Mouse (Mus musculus): ENCODE results near the gene Rbm14. TPM values are rescaled to one million over a fixed set of nuclear protein-coding genes. Genes with fewer than 3 reads are reported as not detected.

Rbm14 gene
- polyA plus RNA-seq, 1 experiment from 2014 or later: 92.9 TPM

DNA sequence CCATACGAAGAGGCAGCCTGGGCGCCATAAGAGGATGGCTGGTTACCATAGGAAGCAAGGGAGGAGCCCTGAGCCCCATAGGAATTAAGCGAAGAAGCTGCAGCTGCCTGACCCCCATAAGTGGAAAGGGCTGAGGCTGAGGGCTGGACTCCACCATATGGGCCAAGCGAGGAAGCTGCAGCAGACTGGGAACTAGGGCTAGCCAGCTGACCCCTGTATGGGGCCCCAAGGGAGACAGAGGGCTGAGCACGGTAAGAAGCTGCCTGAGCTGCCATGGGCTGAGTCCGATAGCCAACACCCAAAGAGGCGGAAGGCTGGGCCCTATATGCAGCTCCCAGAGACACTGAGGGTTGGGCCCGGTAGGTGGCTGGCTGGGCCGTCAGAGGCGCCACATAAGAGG is 8.2 kb downstream of the Rbm14 start:
- no peak for DNase-seq (ENCODE audit: low spot score)
- no peaks in the 10 kb centered on the region for H3K9me3 ChIP-seq (ENCODE audit: control insufficient read depth, low read length)
- H3K27me3 ChIP-seq (ENCODE audit: control insufficient read depth, insufficient read depth, low read length): no peaks in the 10 kb centered on the region
- 78% methylated on average over 10 of the region's 10 CpGs for WGBS
- H3K4me1 ChIP-seq (replicated peaks; ENCODE audit: control insufficient read depth, insufficient read depth, low read length): no peaks in the 10 kb centered on the region
- H3K4me2 ChIP-seq (replicated peaks; ENCODE audit: low read depth, low read length): no peak overlapping the region
- no peak overlapping the region for H3K4me3 ChIP-seq (ENCODE audit: low read depth, low read length)
- ATAC-seq (ENCODE audit: low FRiP score): no peak
- H3K36me3 ChIP-seq (ENCODE audit: control insufficient read depth, insufficient read depth, low read length): peaks cover 12% of the 10 kb centered on the region
- H3K9ac ChIP-seq (ENCODE audit: low read depth, low read length): no peak overlapping the region
- no peak overlapping the region for H3K27ac ChIP-seq (ENCODE audit: low read depth, low read length)

DNA sequence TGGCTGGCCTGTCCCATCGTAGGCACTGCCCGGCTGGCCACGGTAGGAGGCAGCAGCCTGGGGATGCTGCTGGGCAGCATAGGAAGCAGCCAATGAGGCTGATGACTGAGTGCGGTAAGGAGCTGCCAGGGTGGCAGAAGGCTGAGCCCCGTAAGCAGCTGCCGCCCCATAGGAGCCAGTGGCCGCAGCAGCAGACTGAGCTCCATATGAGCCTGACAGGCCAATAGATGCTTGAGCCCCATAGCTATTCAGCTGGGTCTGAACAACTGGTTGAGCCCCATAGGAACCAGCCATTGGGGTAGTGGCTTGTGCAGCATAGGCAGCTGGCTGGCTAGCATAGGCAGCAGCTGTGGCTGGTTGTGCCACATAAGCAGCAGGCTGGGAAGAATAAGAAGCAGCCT is 8.7 kb downstream of the Rbm14 start:
- no peak for DNase-seq (ENCODE audit: low spot score)
- 92% methylated on average over 7 of the region's 7 CpGs for WGBS
- Histone ChIP-seq H3K9me3 (ENCODE audit: control insufficient read depth, low read length) (no peaks in the 10 kb centered on the region), H3K27me3 (ENCODE audit: control insufficient read depth, insufficient read depth, low read length) (no peaks in the 10 kb centered on the region), H3K27ac (ENCODE audit: low read depth, low read length) (no peak overlapping the region), H3K4me1 (replicated peaks; ENCODE audit: control insufficient read depth, insufficient read depth, low read length) (no peaks in the 10 kb centered on the region), H3K9ac (ENCODE audit: low read depth, low read length) (no peak overlapping the region), H3K36me3 (ENCODE audit: control insufficient read depth, insufficient read depth, low read length) (peaks cover 12% of the 10 kb centered on the region), H3K4me2 (replicated peaks; ENCODE audit: low read depth, low read length) (no peak overlapping the region), H3K4me3 (ENCODE audit: low read depth, low read length) (no peak overlapping the region)
- no peak for ATAC-seq (ENCODE audit: low FRiP score)

DNA sequence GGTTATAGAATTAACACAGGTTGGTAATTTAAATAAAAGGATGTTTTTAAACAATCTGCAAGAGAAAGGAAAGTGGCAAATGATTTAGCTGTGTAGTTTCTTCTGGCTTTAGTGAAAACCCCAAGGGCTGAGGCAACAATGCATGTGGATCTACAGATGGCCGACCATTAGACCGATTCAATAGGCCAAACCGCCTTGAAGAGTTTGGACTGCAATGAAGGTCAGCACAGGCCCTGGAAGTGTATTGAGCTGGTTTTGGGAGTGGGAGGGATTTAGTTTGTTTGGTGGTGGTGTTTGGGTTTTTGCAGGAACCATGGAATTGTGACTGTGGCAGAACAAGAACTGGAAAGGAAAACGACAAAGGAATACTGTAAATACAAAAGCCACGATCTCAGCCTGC is 12.4 kb downstream of the Rbm14 start:
- Histone ChIP-seq H3K9ac (ENCODE audit: low read depth, low read length) (no peak overlapping the region), H3K9me3 (ENCODE audit: control insufficient read depth, low read length) (no peaks in the 10 kb centered on the region), H3K4me2 (replicated peaks; ENCODE audit: low read depth, low read length) (no peak overlapping the region), H3K4me1 (replicated peaks; ENCODE audit: control insufficient read depth, insufficient read depth, low read length) (no peaks in the 10 kb centered on the region), H3K27me3 (ENCODE audit: control insufficient read depth, insufficient read depth, low read length) (no peaks in the 10 kb centered on the region), H3K27ac (ENCODE audit: low read depth, low read length) (no peak overlapping the region), H3K36me3 (ENCODE audit: control insufficient read depth, insufficient read depth, low read length) (peaks cover 12% of the 10 kb centered on the region), H3K4me3 (ENCODE audit: low read depth, low read length) (no peak overlapping the region)
- no peak for ATAC-seq (ENCODE audit: low FRiP score)
- no peak for DNase-seq (ENCODE audit: low spot score)
- 91% methylated on average over 5 of the region's 5 CpGs for WGBS

DNA sequence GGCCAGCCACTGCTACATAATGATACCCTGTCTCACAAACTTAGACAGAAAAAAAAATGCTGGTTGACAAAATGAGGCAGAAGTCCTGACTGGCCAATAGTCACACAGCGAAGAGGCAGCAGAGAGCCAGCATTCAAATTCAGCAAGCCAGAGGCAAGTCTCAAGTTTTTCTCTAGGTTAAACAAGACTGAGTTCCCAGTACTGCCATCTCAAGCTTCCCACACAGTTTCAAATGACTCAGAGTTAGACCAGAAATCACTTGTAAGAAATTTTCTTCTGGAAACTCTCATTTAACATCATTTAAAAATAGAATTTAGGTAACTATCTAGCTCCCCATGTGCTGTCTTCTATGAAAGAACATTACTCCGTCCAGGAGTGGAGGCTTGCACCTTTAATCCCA is 13.6 kb downstream of the Rbm14 start:
- Histone ChIP-seq H3K27me3 (ENCODE audit: control insufficient read depth, insufficient read depth, low read length) (no peaks in the 10 kb centered on the region), H3K4me1 (replicated peaks; ENCODE audit: control insufficient read depth, insufficient read depth, low read length) (no peaks in the 10 kb centered on the region), H3K4me2 (replicated peaks; ENCODE audit: low read depth, low read length) (no peak overlapping the region), H3K9ac (ENCODE audit: low read depth, low read length) (no peak overlapping the region), H3K36me3 (ENCODE audit: control insufficient read depth, insufficient read depth, low read length) (peaks cover 12% of the 10 kb centered on the region), H3K9me3 (ENCODE audit: control insufficient read depth, low read length) (no peaks in the 10 kb centered on the region), H3K4me3 (ENCODE audit: low read depth, low read length) (no peak overlapping the region), H3K27ac (ENCODE audit: low read depth, low read length) (no peak overlapping the region)
- DNase-seq (ENCODE audit: low spot score): no peak
- WGBS: 98% methylated on average over 2 of the region's 2 CpGs
- no peak for ATAC-seq (ENCODE audit: low FRiP score)

DNA sequence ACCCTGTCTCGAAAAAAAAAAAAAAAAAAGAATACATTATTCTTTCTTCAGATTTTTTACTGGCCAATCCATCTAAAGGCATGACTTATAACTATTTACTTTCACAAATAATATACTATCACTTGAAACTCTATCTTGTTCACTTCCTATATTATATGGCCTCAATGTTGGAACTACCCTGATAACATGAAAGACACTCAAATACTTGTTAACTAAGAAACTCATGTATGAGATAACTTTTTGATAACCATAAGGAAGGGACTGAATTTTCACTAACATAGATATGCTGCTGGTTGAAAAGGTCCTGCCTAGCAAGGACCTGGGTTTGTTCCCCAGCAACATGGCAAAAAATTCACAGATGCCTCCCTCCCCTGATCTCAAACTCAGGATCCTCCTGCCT is 15.5 kb downstream of the Rbm14 start:
- H3K9me3 ChIP-seq (ENCODE audit: control insufficient read depth, low read length): no peaks in the 10 kb centered on the region
- peaks cover 6% of the 10 kb centered on the region for H3K4me1 ChIP-seq (replicated peaks; ENCODE audit: control insufficient read depth, insufficient read depth, low read length)
- H3K4me2 ChIP-seq (replicated peaks; ENCODE audit: low read depth, low read length): no peak overlapping the region
- DNase-seq (ENCODE audit: low spot score): no peak
- peaks cover under 1% of the 10 kb centered on the region for H3K36me3 ChIP-seq (ENCODE audit: control insufficient read depth, insufficient read depth, low read length)
- H3K9ac ChIP-seq (ENCODE audit: low read depth, low read length): no peak overlapping the region
- ATAC-seq (ENCODE audit: low FRiP score): no peak
- no peaks in the 10 kb centered on the region for H3K27me3 ChIP-seq (ENCODE audit: control insufficient read depth, insufficient read depth, low read length)
- WGBS: 71% methylated on average over 1 of the region's 1 CpGs
- no peak overlapping the region for H3K4me3 ChIP-seq (ENCODE audit: low read depth, low read length)
- no peak overlapping the region for H3K27ac ChIP-seq (ENCODE audit: low read depth, low read length)

DNA sequence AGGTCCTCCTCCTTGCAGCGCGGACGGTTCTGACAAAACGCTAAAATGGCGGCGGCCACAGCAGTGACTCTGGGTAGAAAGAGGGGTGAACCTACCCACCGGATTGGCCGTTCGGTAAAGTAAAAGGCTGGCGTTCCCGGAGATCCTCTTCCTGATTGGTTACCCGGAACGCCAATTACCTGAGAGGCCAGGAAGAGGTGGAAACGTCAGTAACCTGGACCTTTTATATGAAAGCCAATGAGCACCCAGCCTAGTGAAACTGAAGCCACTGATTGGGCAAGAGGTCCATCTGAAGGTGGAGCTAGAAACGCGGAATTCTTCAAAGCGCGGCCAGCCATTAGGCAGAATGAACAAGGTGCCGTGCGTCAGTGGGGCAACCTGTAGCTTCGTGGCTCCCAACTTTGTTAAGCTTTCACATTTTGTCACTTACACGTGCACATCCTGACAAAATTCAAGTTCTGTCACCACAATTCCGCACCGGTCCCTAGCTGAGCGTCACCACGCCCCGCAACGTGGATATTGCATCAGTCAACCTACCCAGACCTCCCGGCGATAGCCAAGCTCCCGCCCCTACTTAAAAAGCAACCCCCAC is 17.5 kb downstream of the Rbm14 start, which contains the start of gene Rbm4:
Gene Rbm4 (minus strand): TSS at position 71 of the 592 bp plus-strand sequence.
- ATAC-seq (ENCODE audit: low FRiP score) (peak; percentile 99), DNase-seq (ENCODE audit: low spot score) (peak; percentile 96)
- WGBS: under 1% methylated on average over 31 of the region's 31 CpGs
- H3K36me3 ChIP-seq (ENCODE audit: control insufficient read depth, insufficient read depth, low read length): no peaks in the 10 kb centered on the region
- peak within 1 kb of the TSS; percentile 54 for H3K27ac ChIP-seq (ENCODE audit: low read depth, low read length)
- no peaks in the 10 kb centered on the region for H3K27me3 ChIP-seq (ENCODE audit: control insufficient read depth, insufficient read depth, low read length)
- peak within 1 kb of the TSS; percentile 68 for H3K4me2 ChIP-seq (replicated peaks; ENCODE audit: low read depth, low read length)
- peak within 1 kb of the TSS; percentile 82 for H3K4me3 ChIP-seq (ENCODE audit: low read depth, low read length)
- no peaks in the 10 kb centered on the region for H3K9me3 ChIP-seq (ENCODE audit: control insufficient read depth, low read length)
- H3K4me1 ChIP-seq (replicated peaks; ENCODE audit: control insufficient read depth, insufficient read depth, low read length): peaks cover 8% of the 10 kb centered on the region
- peak within 1 kb of the TSS; percentile 71 for H3K9ac ChIP-seq (ENCODE audit: low read depth, low read length)

DNA sequence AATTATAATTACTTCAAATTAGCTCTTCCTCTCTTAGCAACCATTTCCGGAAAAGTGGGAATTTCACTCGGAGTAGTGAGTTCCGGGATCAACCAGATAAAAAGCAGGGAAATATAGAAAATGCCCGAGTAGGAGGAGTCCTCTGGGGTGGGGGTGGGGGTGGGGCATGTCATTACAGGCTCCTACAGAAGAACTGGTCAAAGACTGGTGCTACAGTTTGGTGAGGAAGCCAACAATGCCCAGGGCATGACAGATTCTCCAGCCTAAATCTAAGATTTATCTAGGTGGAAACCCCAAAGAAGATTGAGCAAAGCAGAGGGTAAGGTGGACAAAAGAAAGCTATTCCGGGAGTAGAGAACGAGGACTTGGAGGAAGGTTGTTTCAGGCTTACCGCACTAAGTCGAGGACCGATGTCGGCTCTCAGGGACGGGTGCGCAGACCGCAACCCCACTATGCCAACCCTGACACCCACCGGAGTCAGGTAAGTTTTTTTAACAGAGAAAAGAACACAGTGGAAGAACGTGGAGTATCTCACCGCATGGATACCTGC is 18.1 kb downstream of the Rbm14 start:
- Histone ChIP-seq H3K4me3 (ENCODE audit: low read depth, low read length) (peak overlapping the region; percentile 82), H3K9ac (ENCODE audit: low read depth, low read length) (peak overlapping the region; percentile 71), H3K36me3 (ENCODE audit: control insufficient read depth, insufficient read depth, low read length) (no peaks in the 10 kb centered on the region), H3K27me3 (ENCODE audit: control insufficient read depth, insufficient read depth, low read length) (no peaks in the 10 kb centered on the region), H3K9me3 (ENCODE audit: control insufficient read depth, low read length) (no peaks in the 10 kb centered on the region), H3K27ac (ENCODE audit: low read depth, low read length) (peak overlapping the region; percentile 54), H3K4me1 (replicated peaks; ENCODE audit: control insufficient read depth, insufficient read depth, low read length) (peaks cover 8% of the 10 kb centered on the region), H3K4me2 (replicated peaks; ENCODE audit: low read depth, low read length) (peak overlapping the region; percentile 68)
- peak; percentile 55 for ATAC-seq (ENCODE audit: low FRiP score)
- 2% methylated on average over 16 of the region's 16 CpGs for WGBS
- DNase-seq (ENCODE audit: low spot score): no peak

DNA sequence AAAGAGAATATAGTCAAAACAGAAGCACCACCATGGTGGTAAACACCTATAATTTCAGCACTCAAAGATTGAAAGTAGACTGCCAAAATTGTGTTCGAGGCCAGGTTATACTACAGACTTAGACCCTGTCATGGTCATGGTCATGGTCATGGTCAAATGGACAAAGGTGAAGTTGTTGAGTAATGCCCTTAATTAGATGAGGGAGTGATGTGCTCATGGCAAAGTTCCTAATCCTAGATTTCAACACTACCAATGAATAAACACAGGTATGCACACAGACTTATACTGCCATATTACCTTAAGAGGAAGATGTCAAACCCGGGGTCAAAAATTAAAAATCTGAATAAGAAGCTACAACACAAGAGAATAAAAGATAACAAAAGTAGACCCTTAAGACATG is 25.1 kb downstream of the Rbm14 start:
- H3K9me3 ChIP-seq (ENCODE audit: control insufficient read depth, low read length): no peaks in the 10 kb centered on the region
- no peak for DNase-seq (ENCODE audit: low spot score)
- peaks cover 4% of the 10 kb centered on the region for H3K4me1 ChIP-seq (replicated peaks; ENCODE audit: control insufficient read depth, insufficient read depth, low read length)
- no peak overlapping the region for H3K4me3 ChIP-seq (ENCODE audit: low read depth, low read length)
- no peaks in the 10 kb centered on the region for H3K27me3 ChIP-seq (ENCODE audit: control insufficient read depth, insufficient read depth, low read length)
- H3K4me2 ChIP-seq (replicated peaks; ENCODE audit: low read depth, low read length): no peak overlapping the region
- WGBS: 93% methylated on average over 2 of the region's 2 CpGs
- ATAC-seq (ENCODE audit: low FRiP score): no peak
- peaks cover 10% of the 10 kb centered on the region for H3K36me3 ChIP-seq (ENCODE audit: control insufficient read depth, insufficient read depth, low read length)
- no peak overlapping the region for H3K9ac ChIP-seq (ENCODE audit: low read depth, low read length)
- H3K27ac ChIP-seq (ENCODE audit: low read depth, low read length): no peak overlapping the region

DNA sequence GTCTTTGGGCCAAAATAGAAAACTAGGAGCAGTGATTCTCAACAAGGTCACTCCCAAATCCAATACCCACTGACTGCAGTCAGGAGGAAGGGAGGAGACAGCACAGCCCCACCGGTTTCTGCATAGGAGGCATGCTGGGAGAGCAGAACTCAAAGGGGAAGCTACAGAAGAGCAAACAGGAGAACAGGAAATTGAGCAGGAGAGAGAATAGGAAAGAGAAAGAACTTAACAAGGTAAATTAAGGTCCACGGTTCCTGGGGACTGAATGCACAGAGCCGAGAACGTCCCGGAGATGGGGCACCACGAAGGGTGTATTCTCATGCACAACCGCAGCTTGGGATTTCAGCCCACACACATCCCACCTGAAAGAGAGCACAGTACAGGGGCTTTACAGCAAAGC is 26.2 kb downstream of the Rbm14 start:
- no peaks in the 10 kb centered on the region for H3K4me1 ChIP-seq (replicated peaks; ENCODE audit: control insufficient read depth, insufficient read depth, low read length)
- H3K4me3 ChIP-seq (ENCODE audit: low read depth, low read length): no peak overlapping the region
- DNase-seq (ENCODE audit: low spot score) (no peak), ATAC-seq (ENCODE audit: low FRiP score) (no peak)
- H3K4me2 ChIP-seq (replicated peaks; ENCODE audit: low read depth, low read length): no peak overlapping the region
- no peaks in the 10 kb centered on the region for H3K27me3 ChIP-seq (ENCODE audit: control insufficient read depth, insufficient read depth, low read length)
- WGBS: 93% methylated on average over 7 of the region's 7 CpGs
- no peaks in the 10 kb centered on the region for H3K9me3 ChIP-seq (ENCODE audit: control insufficient read depth, low read length)
- no peak overlapping the region for H3K27ac ChIP-seq (ENCODE audit: low read depth, low read length)
- peaks cover 10% of the 10 kb centered on the region for H3K36me3 ChIP-seq (ENCODE audit: control insufficient read depth, insufficient read depth, low read length)
- no peak overlapping the region for H3K9ac ChIP-seq (ENCODE audit: low read depth, low read length)
